ENCODE assay signal across 8 mouse cellular contexts in the genomic region with DNA sequence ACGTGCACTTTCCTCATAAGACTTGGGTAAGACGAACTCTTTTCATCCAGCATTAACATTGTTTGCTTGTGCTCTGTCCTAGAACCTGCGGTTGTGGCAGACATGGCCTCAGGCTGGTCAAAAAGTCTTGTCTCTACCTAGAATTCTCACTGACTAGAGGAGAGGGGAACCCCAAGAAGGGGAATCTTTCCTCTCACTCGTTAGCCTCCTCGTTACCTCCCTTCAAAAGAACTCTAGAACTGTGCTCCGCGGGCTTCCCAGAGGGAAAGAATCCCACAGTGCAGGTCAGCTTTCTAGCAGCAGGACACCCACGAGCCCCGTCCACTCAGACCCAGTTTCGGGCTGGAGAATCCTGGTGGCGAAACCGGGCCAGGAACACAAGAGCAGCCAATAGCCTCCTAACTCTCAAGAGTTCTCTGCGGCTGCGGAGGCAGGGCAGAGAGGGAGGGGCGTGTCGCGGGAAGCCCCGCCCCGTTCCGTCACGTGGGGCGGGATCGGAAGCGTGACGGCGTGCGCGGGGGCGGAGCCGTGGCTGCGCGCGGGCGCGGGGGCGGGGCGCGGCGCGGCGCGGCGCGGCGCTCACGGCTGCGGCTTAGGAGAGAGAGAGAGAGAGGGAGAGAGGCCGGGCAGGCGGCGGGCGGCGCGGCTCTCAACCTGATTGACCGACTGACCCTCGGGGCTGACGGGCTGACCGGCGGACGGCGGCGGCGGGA. TPM values are rescaled to one million over a fixed set of nuclear protein-coding genes. Genes with fewer than 3 reads are reported as not detected.
DNase-seq lines count a peak whose midpoint lies in the region; ATAC-seq and TF ChIP-seq lines count a peak whose summit lies in the region.

A gene (plus strand): TSS at position 553 of the 713 bp plus-strand sequence.

- peak within 1 kb of the TSS; percentile 85 for H3K4me2 ChIP-seq in heart, embryonic 11.5 days
- H3K4me2 ChIP-seq in kidney, embryonic 16.5 days (replicated peaks; ENCODE audit: low read depth, low read length), result peak within 1 kb of the TSS; percentile 68
- peak within 1 kb of the TSS; percentile 94 for H3K4me2 ChIP-seq in myocyte (ENCODE audit: low read depth)

- peaks cover 36% of the 10 kb centered on the region for H3K4me1 ChIP-seq in erythroblast, embryonic 14.5 days (ENCODE audit: control insufficient read depth)
- peaks cover 26% of the 10 kb centered on the region for H3K4me1 ChIP-seq in heart, embryonic 11.5 days (ENCODE audit: control insufficient read depth, insufficient read depth, low read length)
- peaks cover 21% of the 10 kb centered on the region for H3K4me1 ChIP-seq in kidney, embryonic 16.5 days (ENCODE audit: insufficient read depth, low read length)
- peaks cover 8% of the 10 kb centered on the region for H3K4me1 ChIP-seq in liver, adult 2 months (ENCODE audit: control insufficient read depth, insufficient read depth, low read length)

- 2% methylated on average over 35 of the region's 62 CpGs for WGBS in heart, embryonic 11.5 days (ENCODE audit: insufficient replicate concordance)
- WGBS in kidney, embryonic 16.5 days, result 2% methylated on average over 33 of the region's 62 CpGs
- WGBS in liver, adult 2 months, result 3% methylated on average over 61 of the region's 62 CpGs

- H3K79me3 ChIP-seq in C2C12 (ENCODE audit: low read depth), result peaks cover 36% of the 10 kb centered on the region

- H3K27ac ChIP-seq in heart, embryonic 11.5 days (ENCODE audit: low read depth, low read length), result peak within 1 kb of the TSS; percentile 94
- H3K27ac ChIP-seq in kidney, embryonic 16.5 days (ENCODE audit: low read length), result peak within 1 kb of the TSS; percentile 91
- peak within 1 kb of the TSS; percentile 94 for H3K27ac ChIP-seq in liver, adult 2 months (replicated peaks; ENCODE audit: insufficient read depth, low read depth, low read length)

- H3K9me3 ChIP-seq in erythroblast, embryonic 14.5 days (ENCODE audit: control insufficient read depth, low read length), result no peaks in the 10 kb centered on the region
- no peaks in the 10 kb centered on the region for H3K9me3 ChIP-seq in heart, embryonic 11.5 days (replicated peaks; ENCODE audit: control insufficient read depth, low read length)
- no peaks in the 10 kb centered on the region for H3K9me3 ChIP-seq in kidney, embryonic 16.5 days (ENCODE audit: low read length)

- H3K79me2 ChIP-seq in C2C12 (ENCODE audit: control insufficient read depth, insufficient read depth), result peaks cover 47% of the 10 kb centered on the region
- peaks cover 24% of the 10 kb centered on the region for H3K79me2 ChIP-seq in liver, adult 2 months (ENCODE audit: control insufficient read depth, insufficient read depth, low read length)
- H3K79me2 ChIP-seq in myocyte (ENCODE audit: control insufficient read depth, insufficient read depth), result peaks cover 42% of the 10 kb centered on the region

- H3K36me3 ChIP-seq in C2C12 (ENCODE audit: control insufficient read depth, insufficient read depth), result no peaks in the 10 kb centered on the region
- no peaks in the 10 kb centered on the region for H3K36me3 ChIP-seq in erythroblast, embryonic 14.5 days (ENCODE audit: control insufficient read depth)
- H3K36me3 ChIP-seq in heart, embryonic 11.5 days (ENCODE audit: control insufficient read depth, insufficient read depth, low read length), result no peaks in the 10 kb centered on the region
- H3K36me3 ChIP-seq in kidney, embryonic 16.5 days (ENCODE audit: insufficient read depth, low read length), result no peaks in the 10 kb centered on the region
- H3K36me3 ChIP-seq in liver, adult 2 months (ENCODE audit: control insufficient read depth, insufficient read depth, low read length), result no peaks in the 10 kb centered on the region
- no peaks in the 10 kb centered on the region for H3K36me3 ChIP-seq in myocyte (ENCODE audit: control insufficient read depth, insufficient read depth)
- H3K36me3 ChIP-seq in splenic B cell, adult 2 months (ENCODE audit: control insufficient read depth, insufficient read depth, low read length, poor library complexity, severe bottlenecking), result no peaks in the 10 kb centered on the region

- H3K4me3 ChIP-seq in C2C12 (ENCODE audit: insufficient read depth, poor library complexity, severe bottlenecking) (peak within 1 kb of the TSS; percentile 62), myocyte (peak within 1 kb of the TSS; percentile 36)
- peak within 1 kb of the TSS; percentile 74 for H3K4me3 ChIP-seq in erythroblast, embryonic 14.5 days (replicated peaks)
- peak within 1 kb of the TSS; percentile 74 for H3K4me3 ChIP-seq in heart, embryonic 11.5 days (ENCODE audit: low read depth, low read length)
- peak within 1 kb of the TSS; percentile 79 for H3K4me3 ChIP-seq in kidney, embryonic 16.5 days (ENCODE audit: low read length)
- peak within 1 kb of the TSS; percentile 100 for H3K4me3 ChIP-seq in liver, adult 2 months (ENCODE audit: insufficient read depth, low read depth, low read length)

- DNase-seq in brain, embryonic 14.5 days (ENCODE audit: low read depth), result peak; percentile 95
- DNase-seq in liver, adult 2 months (ENCODE audit: extremely low read depth, low read depth, low spot score), result peak; percentile 80
- DNase-seq in splenic B cell, adult 2 months (ENCODE audit: low read depth, low spot score), result peak; percentile 95

- H3K27me3 ChIP-seq in C2C12 (ENCODE audit: control insufficient read depth, insufficient read depth, insufficient read length) (no peaks in the 10 kb centered on the region), myocyte (ENCODE audit: control insufficient read depth, insufficient read depth, insufficient read length) (no peaks in the 10 kb centered on the region)
- peaks cover 29% of the 10 kb centered on the region for H3K27me3 ChIP-seq in erythroblast, embryonic 14.5 days (ENCODE audit: control insufficient read depth)
- H3K27me3 ChIP-seq in heart, embryonic 11.5 days (ENCODE audit: control insufficient read depth, insufficient read depth, low read length), result no peaks in the 10 kb centered on the region
- H3K27me3 ChIP-seq in kidney, embryonic 16.5 days (ENCODE audit: insufficient read depth, low read length), result no peaks in the 10 kb centered on the region
- H3K27me3 ChIP-seq in liver, adult 2 months (ENCODE audit: control insufficient read depth, insufficient read depth, low read length), result no peaks in the 10 kb centered on the region
- no peaks in the 10 kb centered on the region for H3K27me3 ChIP-seq in splenic B cell, adult 2 months (ENCODE audit: control insufficient read depth, insufficient read depth, low read length, poor library complexity, severe bottlenecking)

- ATAC-seq in heart, embryonic 11.5 days (replicated peaks; ENCODE audit: insufficient number of reproducible peaks, low FRiP score, low TSS enrichment), result peak; percentile 96
- ATAC-seq in kidney, embryonic 16.5 days (ENCODE audit: low FRiP score, low TSS enrichment), result peak; percentile 96

- TF ChIP-seq CTCF in C2C12 (IDR thresholded peaks at IDR 0.05; ENCODE audit: control insufficient read depth, insufficient read depth, insufficient read length), result no peak
- peak; percentile 4; the same call in 1 of the 2 replicates for TF ChIP-seq CTCF in brain, embryonic 14.5 days (IDR thresholded peaks at IDR 0.05; ENCODE audit: borderline replicate concordance, extremely low read depth, insufficient read depth, insufficient read length)
- TF ChIP-seq CTCF in liver, adult 2 months (IDR thresholded peaks at IDR 0.05; ENCODE audit: low read depth, low read length), result peak; percentile 47; the same call in 1 of the 2 replicates

- TF ChIP-seq POLR2A in brain, embryonic 14.5 days (IDR thresholded peaks at IDR 0.05; ENCODE audit: borderline replicate concordance, extremely low read depth, insufficient read depth, insufficient read length, poor library complexity, severe bottlenecking), result peak; percentile 84; the same call in 1 of the 2 replicates
- peak; percentile 64 for TF ChIP-seq POLR2A in liver, adult 2 months (IDR thresholded peaks at IDR 0.05; ENCODE audit: extremely low read depth, insufficient read depth, low read length)
- TF ChIP-seq POLR2A in myocyte (IDR thresholded peaks at IDR 0.05; ENCODE audit: insufficient read length, low read depth), result peak; percentile 81

- peak within 1 kb of the TSS; percentile 95 for H3K9ac ChIP-seq in heart, embryonic 11.5 days (ENCODE audit: low read depth, low read length)
- H3K9ac ChIP-seq in kidney, embryonic 16.5 days (replicated peaks; ENCODE audit: low read length), result peak within 1 kb of the TSS; percentile 94
- H3K9ac ChIP-seq in liver, adult 2 months (ENCODE audit: low read depth, low read length), result peak within 1 kb of the TSS; percentile 99

- peak within 1 kb of the TSS; percentile 95 for H3ac ChIP-seq in C2C12 (ENCODE audit: control insufficient read depth, insufficient read length, low read depth)
- peak within 1 kb of the TSS; percentile 67 for H3ac ChIP-seq in myocyte (ENCODE audit: control insufficient read depth, insufficient read length)

TF ChIP-seq in C2C12, 6 proteins besides CTCF, POLR2A, EP300 and RAD21:
- TF ChIP-seq CEBPB (IDR thresholded peaks at IDR 0.05; ENCODE audit: low read depth), result no peak
- TF ChIP-seq USF1 (IDR thresholded peaks at IDR 0.05; ENCODE audit: low read depth), result peak; percentile 86
- TF ChIP-seq MAX (IDR thresholded peaks at IDR 0.05), result peak; percentile 36

TF ChIP-seq in myocyte, 11 proteins besides CTCF, POLR2A, EP300 and RAD21 (continues in another document):
- no peak for TF ChIP-seq MAX (IDR thresholded peaks at IDR 0.05; ENCODE audit: low read depth)
- TF ChIP-seq POLR2AphosphoS2 (IDR thresholded peaks at IDR 0.05; ENCODE audit: insufficient read length, low read depth), result peak; percentile 85
- no peak for TF ChIP-seq TCF12 (IDR thresholded peaks at IDR 0.05; ENCODE audit: insufficient read depth, poor library complexity, severe bottlenecking)
- TF ChIP-seq MYOD1 (IDR thresholded peaks at IDR 0.05; ENCODE audit: control insufficient read depth in 1 of 3, insufficient read length in 2 of 3, low read depth in 2 of 3), result peak in 1 of 3 experiments; percentile 6
- TF ChIP-seq TCF3 (IDR thresholded peaks at IDR 0.05; ENCODE audit: insufficient read length, low read depth), result no peak
- TF ChIP-seq MYOG (IDR thresholded peaks at IDR 0.05; ENCODE audit: control insufficient read depth in 1 of 3, insufficient read depth in 1 of 3, insufficient read length in 2 of 3, low read depth in 2 of 3), result peak in 1 of 3 experiments; percentile 7
- no peak for TF ChIP-seq REST (IDR thresholded peaks at IDR 0.05; ENCODE audit: insufficient read depth, insufficient read length)
- TF ChIP-seq USF1 (IDR thresholded peaks at IDR 0.05; ENCODE audit: low read depth), result peak; percentile 83
- no peak for TF ChIP-seq CEBPB (IDR thresholded peaks at IDR 0.05; ENCODE audit: insufficient read depth, poor library complexity, severe bottlenecking)

RNA-seq across cellular contexts. Expression of the gene that starts here (rescaled TPM):
- polyA plus RNA-seq in C2C12 (2012; fragmentation: generic; extraction: Trizol) (5.5 TPM), myocyte (2012; fragmentation: generic; extraction: Trizol) (4.2 TPM)
- polyA plus RNA-seq in brain, embryonic 14.5 days (2012; rRNA removed), result 49.9 and 56.1 TPM in 2 replicates
- 0.01 and 0.02 TPM in 2 replicates for polyA plus RNA-seq in erythroblast, embryonic 14.5 days (2012)
- polyA plus RNA-seq in heart, embryonic 11.5 days (2014; fragmentation: Nextera tagmentation; extraction: Ambion mirVana), result 24.4 and 35.0 TPM in 2 replicates
- 34.4 and 36.2 TPM in 2 replicates for polyA plus RNA-seq in kidney, embryonic 16.5 days (2015; fragmentation: Nextera tagmentation; extraction: Ambion mirVana)
- 8.1 and 8.9 TPM in 2 replicates for total RNA-seq in liver, adult 2 months (2014; rRNA removed)
- polyA plus RNA-seq in liver, adult 2 months (2012; rRNA removed), result 3.2 and 4.1 TPM in 2 replicates

Comparison
In these comparisons a context has a peak if more than half of its experiments do, and no peak if none do; other contexts are left out.
1. Peak in every context shown above with its lines: DNase-seq, ATAC-seq, H3K4me3 ChIP-seq and H3K27ac ChIP-seq.
2. H3K4me3 ChIP-seq: peak in every context shown above with its lines; median percentile 100 in liver, adult 2 months; 79 in kidney, embryonic 16.5 days; 74 in erythroblast, embryonic 14.5 days; 74 in heart, embryonic 11.5 days; 62 in C2C12; 36 in myocyte.